Mouse (Mus musculus): ENCODE data around the gene Dennd4a.

The Dennd4a gene

DNA sequence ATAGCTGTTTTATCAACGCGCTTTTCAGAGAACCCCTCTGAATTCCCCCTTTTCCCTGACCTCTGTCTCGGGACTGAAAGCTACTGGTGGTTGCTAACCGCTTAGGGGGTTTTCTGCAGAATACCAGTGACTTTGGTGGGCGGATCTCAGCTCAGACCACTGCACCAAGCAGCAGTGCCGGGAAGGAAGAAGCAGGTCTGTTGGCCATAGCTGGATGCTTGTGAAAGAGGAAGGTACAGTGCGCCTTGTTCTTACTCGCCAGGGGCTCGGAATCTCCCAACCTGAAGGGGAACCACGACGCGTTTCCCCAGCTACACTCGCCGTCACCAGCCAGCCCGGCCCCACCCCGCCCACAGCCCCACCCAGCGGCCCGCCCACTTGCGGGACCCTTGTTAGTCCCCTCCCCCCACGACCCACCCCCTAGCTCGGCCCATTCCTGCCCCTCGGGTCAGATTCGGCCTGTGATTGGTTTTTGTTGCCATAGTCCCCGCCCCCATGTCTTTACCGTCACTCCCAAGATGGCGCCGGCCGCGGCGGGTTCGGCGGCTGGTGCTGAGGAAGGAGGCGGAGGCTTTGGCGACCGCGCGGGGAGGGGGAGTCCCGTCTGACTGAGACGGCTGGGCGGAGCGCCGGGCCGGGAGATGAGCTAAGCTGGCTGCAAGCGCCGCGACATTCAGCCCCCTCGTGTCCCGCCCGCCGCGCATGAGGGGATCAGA, at the start of gene Dennd4a:
Gene Dennd4a, plus strand, starts transcription at position 519 of the 716 bp plus-strand sequence.
- peak; percentile 98 for DNase-seq (ENCODE audit: low read depth)

DNA sequence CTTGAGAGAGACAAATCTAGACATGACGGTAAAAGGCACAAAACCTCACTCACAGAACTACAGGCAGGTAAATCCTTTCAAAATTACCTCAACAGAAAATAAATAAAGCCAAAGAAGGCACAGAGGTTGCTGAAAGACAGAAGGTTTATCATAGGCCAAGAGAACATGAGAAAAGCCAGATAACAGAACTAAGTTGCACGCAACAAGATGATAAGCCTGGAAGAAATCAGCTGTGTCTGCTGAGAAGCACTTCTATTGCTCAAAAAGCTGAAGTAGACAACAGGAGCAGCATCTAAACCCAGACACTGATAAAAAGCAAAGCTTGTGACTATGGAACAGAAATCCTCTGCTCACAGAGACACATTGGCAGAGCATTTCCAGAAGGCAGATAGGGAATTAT, 46.3 kb upstream of the Dennd4a start:
- no peak for DNase-seq (ENCODE audit: low read depth)

DNA sequence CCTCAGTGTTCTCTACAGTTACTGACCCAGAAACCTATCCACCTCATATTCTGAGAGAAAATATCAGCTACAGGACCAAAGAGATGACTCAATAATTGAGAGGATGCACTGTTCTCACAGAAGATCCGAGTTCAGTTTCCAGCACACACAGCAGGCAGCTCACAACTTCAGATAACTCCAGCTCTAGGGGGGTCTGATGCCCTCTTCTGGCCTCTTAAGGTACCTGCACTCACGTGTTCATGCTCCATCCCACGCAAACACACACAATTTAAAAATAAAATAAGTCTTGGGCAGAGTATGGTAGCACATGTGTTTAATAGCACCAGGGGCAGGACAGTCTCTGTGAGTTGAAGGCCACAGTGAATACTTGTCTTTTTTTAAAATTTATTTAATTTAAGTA, 45.0 kb upstream of the Dennd4a start:
- no peak for DNase-seq (ENCODE audit: low read depth)

DNA sequence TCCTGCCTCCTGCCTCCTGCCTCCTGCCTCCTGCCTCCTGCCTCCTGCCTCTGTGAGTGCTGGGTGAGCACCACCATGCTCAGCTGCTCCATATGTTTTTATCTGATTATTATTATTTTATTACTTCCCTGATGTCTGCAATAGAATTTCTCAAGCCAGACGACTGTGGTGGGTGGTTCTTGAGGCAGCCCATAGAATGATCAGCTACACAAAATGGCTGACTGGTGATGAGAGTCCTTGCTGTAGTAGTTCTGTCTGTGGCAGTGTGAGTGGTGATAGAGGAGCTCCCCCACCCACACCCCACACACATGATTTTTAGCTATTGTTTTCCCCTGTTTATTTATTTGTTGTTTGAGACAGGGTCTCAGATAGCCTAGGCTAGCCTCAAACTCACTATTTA, 43.3 kb upstream of the Dennd4a start:
- DNase-seq (ENCODE audit: low read depth) = no peak

DNA sequence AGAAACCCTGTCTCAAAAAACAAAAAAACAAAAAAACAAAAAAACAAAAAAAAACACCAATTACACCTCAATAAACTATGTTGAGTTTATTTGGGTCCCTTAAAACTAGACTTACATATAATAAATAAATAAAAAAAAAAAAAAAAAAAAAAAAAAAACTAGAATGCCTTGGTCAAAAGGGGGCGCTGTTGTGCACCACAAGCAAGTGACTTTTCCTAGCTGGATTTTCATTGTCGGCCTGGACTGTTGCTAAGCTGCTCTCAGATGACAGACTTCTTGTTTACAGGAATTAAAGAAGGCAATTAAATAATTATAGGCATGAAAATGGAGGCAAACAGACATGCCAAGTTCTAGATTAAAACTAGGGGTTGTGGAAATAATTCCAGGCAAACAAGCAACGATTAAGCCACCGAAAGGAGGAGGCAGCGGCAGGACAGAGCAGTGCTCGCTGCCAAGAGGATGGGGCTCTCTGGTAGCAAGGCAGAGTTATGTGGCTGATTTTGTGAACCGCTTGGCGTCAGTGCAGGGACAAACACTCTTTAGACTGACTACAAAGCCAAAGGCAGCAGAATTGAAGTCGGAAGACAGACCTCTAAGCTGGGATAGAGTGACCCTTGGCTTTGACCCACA, 42.0 kb upstream of the Dennd4a start:
- no peak for DNase-seq (ENCODE audit: low read depth)

DNA sequence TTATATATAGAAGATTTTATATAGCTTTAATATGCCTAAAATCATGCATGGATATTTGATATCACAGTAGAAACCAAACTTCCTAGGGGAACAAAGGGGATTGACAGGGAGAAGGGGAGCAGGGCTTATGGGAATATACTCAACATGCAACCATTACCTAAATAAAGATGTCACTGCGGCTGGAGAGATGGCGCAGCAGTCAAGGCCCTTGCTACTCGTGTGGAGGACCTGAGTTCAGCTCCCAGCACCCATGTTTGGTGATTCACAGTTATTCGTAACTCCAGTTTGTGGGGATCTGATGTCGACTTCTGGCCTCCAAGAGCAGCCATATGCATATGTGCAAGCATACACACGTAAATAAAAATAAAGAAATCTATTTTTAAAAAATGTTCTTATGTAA, 41.2 kb upstream of the Dennd4a start:
- no peak for DNase-seq (ENCODE audit: low read depth)

DNA sequence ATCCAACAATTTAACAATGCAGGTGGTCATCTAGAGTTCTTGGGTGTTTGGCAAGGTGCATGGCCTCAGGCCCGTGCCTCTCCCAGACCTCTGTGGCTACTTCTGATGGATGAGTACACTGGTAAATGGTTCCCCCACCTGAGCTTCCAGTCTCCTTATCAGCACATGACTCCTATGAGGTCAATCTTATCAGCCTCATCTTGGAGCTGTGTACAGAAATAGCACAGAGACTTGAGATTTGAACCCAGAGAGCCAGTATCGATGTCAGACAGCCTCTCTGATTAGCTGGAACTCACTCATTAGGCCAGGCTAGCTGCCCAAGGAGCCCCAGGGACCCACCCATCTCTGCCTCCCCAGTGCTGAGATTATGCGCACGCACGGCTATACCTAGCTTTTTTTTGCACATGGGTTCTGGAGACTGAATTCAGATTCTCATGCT, 40.7 kb upstream of the Dennd4a start:
- no peak for DNase-seq (ENCODE audit: low read depth)

DNA sequence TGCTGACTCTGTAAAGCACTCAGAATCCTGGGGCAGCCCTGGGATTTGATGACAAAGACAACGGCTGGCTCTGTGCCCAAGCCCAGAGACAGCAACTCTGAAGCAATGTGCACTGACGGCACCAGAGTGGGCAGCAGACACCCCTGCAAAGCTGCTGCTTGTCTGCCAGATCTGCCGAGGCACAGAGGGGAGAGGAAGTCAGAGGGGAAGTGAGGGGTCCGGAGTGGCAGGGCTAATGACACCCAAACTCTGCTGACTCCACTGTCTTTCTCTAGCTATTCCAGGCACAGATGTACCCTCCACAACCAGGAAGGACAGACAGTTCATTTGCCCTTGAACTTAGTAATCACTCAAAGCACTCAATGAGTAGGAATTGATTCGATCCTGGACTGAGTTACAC, 39.9 kb upstream of the Dennd4a start:
- no peak for DNase-seq (ENCODE audit: low read depth)

DNA sequence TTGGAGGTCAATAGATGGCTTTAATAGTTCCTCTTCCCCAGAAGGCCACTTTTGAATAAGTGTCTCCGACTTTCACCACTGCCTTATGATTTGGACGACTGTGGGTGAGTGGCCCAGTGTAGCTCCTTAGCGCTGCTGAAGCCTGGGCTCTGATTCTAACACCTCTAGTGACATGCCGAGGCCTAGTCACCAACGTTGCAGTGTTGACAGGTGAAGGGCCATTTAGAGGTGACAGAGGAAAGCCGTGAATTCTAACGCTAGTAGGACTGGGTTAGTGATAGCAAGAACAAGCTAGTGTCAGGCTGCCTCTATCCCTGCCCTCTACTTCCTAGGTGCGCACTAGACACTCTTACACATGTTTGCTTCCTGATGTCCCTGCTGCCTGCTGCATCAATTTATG, 37.9 kb upstream of the Dennd4a start:
- no peak for DNase-seq (ENCODE audit: low read depth)

DNA sequence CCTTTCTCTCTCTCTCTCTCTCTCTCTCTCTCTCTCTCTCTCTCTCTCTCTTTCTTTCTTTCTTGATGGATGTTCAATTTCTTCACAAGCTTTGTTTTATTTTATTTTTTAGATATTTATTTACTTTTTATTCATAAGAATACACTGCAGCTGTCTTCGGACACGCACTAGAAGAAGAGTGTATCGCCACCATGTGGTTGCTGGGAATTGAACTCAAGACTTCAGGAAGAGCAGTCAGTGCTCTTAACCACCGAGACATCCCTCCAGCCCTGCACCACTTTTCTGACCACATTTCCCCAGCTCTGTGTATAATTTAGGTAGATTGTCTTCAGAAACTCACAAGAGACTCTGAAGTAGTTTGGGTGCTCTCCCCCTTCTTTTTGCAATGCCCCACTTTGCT, 37.2 kb upstream of the Dennd4a start:
- no peak for DNase-seq (ENCODE audit: low read depth)

DNA sequence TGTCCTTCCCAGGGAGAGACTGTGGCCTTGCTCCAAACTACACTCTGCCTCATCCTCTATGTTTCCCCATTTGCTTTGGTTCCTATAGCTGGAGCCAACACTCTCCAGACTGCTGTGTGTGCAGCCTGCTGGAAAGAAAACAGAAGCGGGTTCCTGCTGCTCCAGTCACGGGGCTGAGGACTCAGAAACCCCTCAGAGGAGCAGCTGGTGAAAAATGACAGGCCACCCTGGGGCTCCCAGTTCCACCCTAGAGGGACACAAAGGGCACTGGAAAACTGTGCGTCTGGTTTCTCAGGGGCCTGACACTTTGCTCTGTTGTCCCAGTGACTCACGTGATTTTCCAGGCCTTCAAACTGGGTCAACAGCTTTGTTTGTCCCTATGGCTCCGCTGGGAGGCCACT, 36.7 kb upstream of the Dennd4a start:
- no peak for DNase-seq (ENCODE audit: low read depth)

DNA sequence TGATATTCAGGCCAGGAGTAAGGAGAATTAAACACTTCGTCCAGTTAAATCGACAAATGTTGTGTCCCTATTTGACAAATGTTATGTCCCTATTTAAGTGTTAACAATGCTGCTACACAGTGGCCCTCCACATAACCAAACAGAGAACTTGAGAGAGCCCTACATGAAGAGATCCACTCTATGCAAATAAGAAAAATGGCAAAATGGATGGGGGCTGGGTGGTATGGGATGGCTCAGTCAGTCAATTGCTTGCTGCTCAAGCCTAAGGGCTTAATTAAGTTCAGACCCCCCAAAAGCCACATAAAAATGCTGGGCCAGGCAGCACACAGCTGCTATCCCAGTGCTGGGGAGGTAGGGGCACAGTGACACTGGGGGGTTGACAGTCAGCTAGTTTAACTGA, 36.3 kb upstream of the Dennd4a start:
- DNase-seq (ENCODE audit: low read depth) = no peak

DNA sequence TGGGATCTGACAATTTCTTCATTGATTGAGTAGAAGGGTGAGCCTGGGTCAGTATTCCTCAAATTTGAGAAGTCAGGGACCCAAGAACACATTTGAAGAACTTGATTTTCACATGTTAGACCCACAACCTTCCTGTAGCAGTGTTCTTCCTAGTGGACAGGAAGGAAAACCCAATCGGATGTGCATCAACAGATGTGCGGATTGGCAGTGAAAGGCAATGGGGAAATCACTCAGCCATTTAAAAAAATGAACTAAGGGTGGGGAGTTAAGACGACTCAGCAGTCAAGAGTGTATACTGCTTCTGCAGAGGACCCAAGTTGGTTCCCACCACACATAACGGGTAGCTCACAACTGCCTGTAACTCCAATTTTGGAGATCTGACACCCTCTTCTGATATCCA, 35.6 kb upstream of the Dennd4a start:
- no peak for DNase-seq (ENCODE audit: low read depth)

DNA sequence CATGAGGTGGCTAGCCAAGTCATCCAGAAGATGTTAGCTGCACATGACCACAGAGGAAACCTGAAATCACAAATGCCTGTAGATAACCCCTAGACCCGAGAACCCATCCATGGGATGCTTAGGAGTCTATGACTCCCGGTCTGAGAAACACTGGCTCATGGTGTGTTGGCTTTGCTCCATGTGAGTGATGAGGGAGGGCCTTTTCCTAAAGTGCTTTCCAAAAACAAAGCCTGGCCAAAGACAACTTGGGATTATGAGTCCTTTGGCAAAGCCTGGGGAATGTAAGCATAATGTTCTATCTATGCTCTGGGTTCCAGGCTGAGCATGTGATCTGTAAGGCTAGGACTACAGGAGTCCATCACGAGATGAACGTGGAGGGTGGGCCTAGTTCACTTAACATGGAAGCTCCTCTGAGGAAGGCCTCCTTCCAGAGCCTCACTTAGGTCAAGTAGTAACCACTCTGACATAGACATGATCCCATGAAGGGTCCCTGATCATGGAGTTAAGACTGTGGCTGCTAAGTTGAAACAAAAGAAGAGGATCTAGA, 33.6 kb upstream of the Dennd4a start:
- DNase-seq (ENCODE audit: low read depth) = no peak

DNA sequence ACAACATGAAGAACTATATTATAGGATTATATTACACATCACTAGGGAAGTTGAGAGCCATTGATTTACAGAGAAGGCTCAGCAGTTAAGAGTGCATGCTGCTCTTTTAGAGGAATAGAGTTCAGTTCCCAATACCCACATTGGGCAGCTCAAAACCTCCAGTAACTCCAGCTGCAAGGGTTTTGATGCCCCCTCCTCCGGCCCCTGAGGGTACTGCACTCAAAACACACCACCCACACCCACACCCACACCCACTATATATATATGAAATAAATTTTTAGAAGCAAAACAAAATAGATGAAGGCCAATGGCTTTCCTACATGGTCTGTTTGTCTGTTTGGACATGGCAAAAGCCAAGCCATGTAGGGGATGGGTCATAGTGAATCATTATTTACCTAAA, 33.0 kb upstream of the Dennd4a start:
- DNase-seq (ENCODE audit: low read depth) = no peak

DNA sequence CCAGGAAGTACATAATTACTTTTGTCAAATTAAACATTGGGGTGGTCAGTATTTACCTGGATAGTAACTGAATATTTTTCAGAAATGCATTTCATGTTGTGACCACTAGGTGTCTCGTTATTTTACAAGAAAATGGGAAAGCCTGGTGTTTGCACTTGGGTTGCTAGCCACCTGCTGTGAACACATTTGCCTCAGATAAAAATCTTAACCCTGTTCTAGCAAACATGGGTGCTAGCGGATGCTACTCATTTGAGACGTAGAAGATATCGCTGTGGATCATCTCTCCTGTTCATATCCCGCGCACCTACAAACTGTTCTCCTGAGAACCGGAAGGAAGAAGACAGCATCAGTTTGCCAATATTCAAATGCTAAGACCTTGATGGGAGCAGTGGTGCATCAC, 31.5 kb upstream of the Dennd4a start:
- no peak for DNase-seq (ENCODE audit: low read depth)

DNA sequence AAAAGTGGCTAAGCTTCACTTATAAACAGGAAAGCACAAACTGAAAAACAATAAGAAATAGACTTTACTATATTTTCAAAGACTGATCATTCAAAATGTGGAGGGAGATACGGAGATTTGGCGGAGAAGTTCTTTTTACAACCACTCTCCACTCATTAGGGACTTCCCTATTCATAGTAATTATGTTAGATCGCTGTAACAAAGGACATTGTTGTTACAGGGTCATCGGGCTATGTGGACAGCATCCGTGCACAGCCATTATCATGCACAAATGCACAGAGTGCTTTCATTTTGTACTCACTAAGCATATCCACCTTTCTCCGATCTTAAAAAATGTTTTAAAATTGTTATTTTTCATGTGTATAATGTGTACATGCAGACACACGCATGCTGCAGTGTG, 27.6 kb upstream of the Dennd4a start:
- no peak for DNase-seq (ENCODE audit: low read depth)

DNA sequence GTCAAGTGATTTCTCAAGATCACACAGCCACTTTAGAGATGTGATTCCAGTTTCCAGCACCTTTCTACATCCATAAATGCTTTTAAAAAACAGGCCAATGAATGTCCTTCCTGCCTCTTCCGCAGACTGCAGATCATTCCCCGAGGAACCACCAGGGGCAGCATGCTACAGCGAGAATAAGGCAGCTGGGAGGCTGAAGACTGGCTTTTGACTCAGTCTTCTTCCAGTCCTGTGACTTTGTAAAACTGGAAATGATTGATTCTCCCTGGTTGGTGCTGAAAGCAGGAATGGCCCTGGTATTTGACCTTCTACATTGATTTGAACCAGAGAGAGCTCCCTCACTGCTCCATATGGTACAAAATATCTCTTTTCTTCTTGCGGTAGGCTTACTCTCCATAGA, 26.3 kb upstream of the Dennd4a start:
- DNase-seq (ENCODE audit: low read depth) = no peak

DNA sequence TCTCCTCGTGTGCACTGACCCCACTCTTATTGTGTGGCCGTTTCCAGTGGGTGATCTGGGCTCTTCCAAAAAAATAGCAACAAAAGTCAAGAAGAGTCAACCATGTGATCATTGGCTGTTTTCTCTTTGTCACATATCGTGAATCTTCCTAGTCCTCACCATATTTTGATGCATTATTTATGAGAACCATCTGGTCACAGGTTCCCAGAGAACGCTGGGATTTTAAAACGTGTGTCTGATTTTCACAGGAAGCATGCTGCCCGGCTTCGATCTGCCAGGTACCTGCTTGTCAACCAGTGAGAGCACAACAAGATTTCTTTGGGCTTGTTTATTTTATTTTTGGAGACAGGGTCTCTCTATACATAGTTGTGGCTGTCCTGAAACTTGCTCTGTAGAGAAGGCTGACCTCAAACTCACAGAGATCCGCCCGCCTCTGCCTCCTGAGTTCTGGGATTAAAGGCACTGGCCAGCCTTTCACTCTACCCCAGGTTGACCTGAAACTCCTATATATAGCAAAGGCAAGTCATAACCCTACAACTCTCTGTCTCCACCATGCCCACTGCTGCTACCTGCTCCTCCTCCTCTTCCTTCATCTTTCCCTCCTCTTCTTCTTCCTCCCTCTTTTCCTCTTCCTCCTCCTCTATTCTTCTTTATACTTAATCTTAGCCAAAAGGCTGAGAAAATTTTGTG, 24.8 kb upstream of the Dennd4a start:
- no peak for DNase-seq (ENCODE audit: low read depth)

DNA sequence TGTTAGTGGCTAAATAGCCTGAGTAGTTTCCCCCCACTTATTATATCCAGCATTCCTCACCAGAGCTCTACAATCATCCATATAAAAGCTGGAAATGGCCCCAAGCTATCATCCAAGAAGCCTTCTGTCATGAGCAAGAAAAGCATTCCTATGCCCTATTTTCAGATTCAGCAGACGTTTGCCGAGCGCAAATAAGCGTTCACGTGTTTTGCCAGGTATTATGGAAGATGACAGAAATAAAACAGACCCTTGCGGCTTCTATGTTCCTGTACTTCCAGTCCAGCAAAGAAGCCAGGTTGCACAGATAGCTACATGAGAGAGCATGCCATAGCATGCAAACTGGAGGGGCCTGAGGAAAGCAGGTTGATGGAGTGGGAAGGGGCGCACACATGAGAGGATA, 23.1 kb upstream of the Dennd4a start:
- no peak for DNase-seq (ENCODE audit: low read depth)

DNA sequence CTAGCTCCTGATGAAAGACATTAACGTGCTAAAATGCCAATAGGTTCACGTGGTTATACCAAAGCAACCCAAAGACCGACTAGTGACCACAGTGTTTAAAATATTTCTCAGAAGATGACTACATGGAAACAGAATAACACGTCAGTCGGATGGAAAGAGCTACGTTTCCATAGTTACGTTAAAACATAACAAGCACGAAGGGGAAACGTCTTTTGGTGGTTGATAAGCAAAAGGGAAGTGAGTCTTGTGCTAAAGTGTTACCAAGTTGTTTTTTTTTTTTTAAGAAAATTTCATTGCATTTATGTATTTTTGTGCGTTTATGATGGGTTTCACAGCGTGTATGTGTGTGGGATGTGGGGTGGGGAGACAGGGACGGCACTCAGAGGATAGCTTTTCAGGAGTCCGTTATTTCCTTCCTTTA, 21.8 kb upstream of the Dennd4a start:
- DNase-seq (ENCODE audit: low read depth) = peak; percentile 87

DNA sequence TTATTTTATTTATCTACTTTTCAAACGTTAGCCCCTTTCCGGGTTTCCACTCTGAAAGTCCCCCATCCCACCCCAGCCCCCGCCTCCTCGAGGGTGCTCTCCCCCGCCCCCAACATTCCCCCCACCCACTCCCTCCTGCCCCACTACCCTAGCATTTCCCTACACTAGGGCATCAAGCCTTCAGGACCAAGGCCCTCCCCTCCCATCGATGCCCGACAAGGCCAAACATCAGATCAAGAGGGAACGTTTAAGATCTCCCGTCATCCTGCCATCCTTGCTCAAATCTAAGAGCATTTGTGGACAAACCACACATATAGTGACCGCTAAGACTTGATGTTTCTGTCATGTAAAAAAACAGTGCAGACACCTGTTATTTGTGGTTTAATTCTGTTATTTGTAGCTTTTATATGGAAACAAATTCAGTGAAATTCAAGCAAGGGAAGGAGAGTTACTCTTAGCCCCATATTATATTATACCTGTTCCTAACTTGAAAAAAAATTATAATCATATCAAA, 21.2 kb upstream of the Dennd4a start:
- no peak for DNase-seq (ENCODE audit: low read depth)
